Comparison of ENCODE assay signal across 8 mouse cellular contexts in the genomic region with DNA sequence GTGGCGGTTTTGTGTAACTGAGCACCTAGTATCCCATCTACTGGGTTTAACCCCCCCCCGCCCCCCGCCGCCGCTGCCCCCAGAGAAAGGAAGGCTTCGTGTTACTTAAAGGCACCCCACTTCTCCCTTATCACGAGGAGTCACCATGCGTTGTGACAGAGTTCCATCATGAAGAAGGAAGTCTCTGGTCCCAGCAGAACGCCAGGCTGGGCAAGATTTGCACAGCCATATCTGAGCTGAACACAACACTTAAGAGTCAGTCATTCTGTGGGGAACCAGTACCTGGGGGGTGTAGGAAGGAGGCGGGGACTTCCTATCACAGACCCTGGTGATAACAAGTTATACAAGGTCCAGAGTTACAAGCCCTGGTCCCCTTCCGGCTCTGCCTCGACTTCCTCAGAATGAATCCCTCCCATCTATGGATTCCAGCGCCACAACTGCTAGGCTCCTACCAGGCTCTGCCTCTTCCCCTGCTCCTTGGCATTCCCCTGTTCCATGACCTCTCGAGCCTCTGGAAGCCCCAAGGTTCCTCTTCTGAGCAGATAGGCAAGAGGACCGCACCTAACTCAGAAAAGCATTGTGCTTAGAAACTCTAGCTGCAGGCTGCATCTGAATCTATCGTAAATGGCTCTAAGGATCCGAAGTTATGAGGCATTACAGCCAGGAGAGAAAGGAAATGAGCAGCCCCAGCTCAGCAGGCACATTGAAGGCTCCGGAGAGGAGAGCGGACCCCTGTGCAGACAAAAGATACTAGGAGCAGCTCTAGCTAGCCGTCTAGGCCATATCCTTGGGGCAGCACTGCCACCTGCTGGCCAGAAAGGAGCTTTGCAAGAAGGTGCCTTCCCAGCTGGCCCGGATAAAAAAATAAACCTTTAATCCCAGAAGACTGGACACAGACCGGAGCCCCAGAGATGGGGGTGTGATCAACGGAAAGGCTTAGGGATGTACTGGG. TPM values are rescaled to one million over a fixed set of nuclear protein-coding genes. Genes with fewer than 3 reads are reported as not detected.
A peak's percentile ranks its signal among the peaks of the same experiment; 100 is the strongest.
DNase-seq lines count a peak whose midpoint lies in the region; ATAC-seq and TF ChIP-seq lines count a peak whose summit lies in the region.

No protein-coding gene starts in this region.

- H3K27ac ChIP-seq in intestine, embryonic 14.5 days (ENCODE audit: low read depth), result no peak overlapping the region
- H3K27ac ChIP-seq in intestine, embryonic 16.5 days (ENCODE audit: low read length), result no peak overlapping the region
- no peak overlapping the region for H3K27ac ChIP-seq in intestine, postnatal 0 days (ENCODE audit: low read depth, low read length)
- H3K27ac ChIP-seq in midbrain, embryonic 13.5 days, result peak overlapping the region; percentile 22; the same call in 1 of the 2 replicates

- TF ChIP-seq CTCF in intestine, postnatal 0 days (IDR thresholded peaks at IDR 0.05; ENCODE audit: low read depth), result peak; percentile 89

- no peak overlapping the region for H3K4me2 ChIP-seq in intestine, embryonic 14.5 days (ENCODE audit: low read length)
- no peak overlapping the region for H3K4me2 ChIP-seq in intestine, embryonic 16.5 days (ENCODE audit: low read depth, low read length)
- H3K4me2 ChIP-seq in intestine, postnatal 0 days (replicated peaks; ENCODE audit: low read depth), result no peak overlapping the region
- H3K4me2 ChIP-seq in midbrain, embryonic 13.5 days (replicated peaks), result 0 out of 2 replicates have a peak overlapping the region, but pooled peaks have one; percentile 10

- peak; percentile 84 for DNase-seq in intestine, embryonic 14.5 days (ENCODE audit: low spot score)
- DNase-seq in gastrocnemius, postnatal 4 days (ENCODE audit: low spot score in 2 of 2), result peak; percentile 53 to 63
- peak; percentile 62 to 68 for DNase-seq in left cerebral cortex, postnatal 36 days (ENCODE audit: low spot score in 2 of 2)
- peak; percentile 16 to 65 for DNase-seq in spleen, adult 18-20 months

- ATAC-seq in intestine, embryonic 14.5 days (replicated peaks; ENCODE audit: low FRiP score, low TSS enrichment, low read depth), result 0 out of 2 replicates have a peak, but pooled peaks have one; percentile 25
- ATAC-seq in intestine, embryonic 16.5 days, result no peak
- ATAC-seq in common myeloid progenitor, adult 5-6 weeks (replicated peaks; ENCODE audit: low read depth, poor library complexity, severe bottlenecking), result peak; percentile 82
- no peak for ATAC-seq in intestine, postnatal 0 days
- ATAC-seq in midbrain, embryonic 13.5 days, result peak; percentile 95

- no peak overlapping the region for H3K4me3 ChIP-seq in intestine, embryonic 14.5 days (ENCODE audit: low read depth, low read length)
- H3K4me3 ChIP-seq in intestine, embryonic 16.5 days (ENCODE audit: low read length), result no peak overlapping the region
- H3K4me3 ChIP-seq in intestine, postnatal 0 days (ENCODE audit: low read depth, low read length), result no peak overlapping the region
- H3K4me3 ChIP-seq in midbrain, embryonic 13.5 days (replicated peaks), result no peak overlapping the region

- no peak overlapping the region for H3K9ac ChIP-seq in intestine, embryonic 14.5 days (ENCODE audit: low read length)
- H3K9ac ChIP-seq in intestine, embryonic 16.5 days (ENCODE audit: low read depth, low read length), result no peak overlapping the region
- no peak overlapping the region for H3K9ac ChIP-seq in intestine, postnatal 0 days (ENCODE audit: low read depth, low read length)
- no peak overlapping the region; the same call in 1 of the 2 replicates for H3K9ac ChIP-seq in midbrain, embryonic 13.5 days (replicated peaks)

- no peaks in the 10 kb centered on the region for H3K4me1 ChIP-seq in intestine, embryonic 14.5 days (replicated peaks; ENCODE audit: control insufficient read depth, insufficient read depth, low read length)
- no peaks in the 10 kb centered on the region for H3K4me1 ChIP-seq in intestine, embryonic 16.5 days (ENCODE audit: control insufficient read depth, insufficient read depth, low read length)
- no peaks in the 10 kb centered on the region for H3K4me1 ChIP-seq in intestine, postnatal 0 days (replicated peaks; ENCODE audit: control insufficient read depth, insufficient read depth, low read length)
- peaks cover 5% of the 10 kb centered on the region; the same call in 1 of the 2 replicates for H3K4me1 ChIP-seq in midbrain, embryonic 13.5 days (replicated peaks)

- intact Hi-C loops in left cerebral cortex, postnatal 36 days (cut with DNase I), result loop anchor here (5.0 to 10.0 kb wide), 3 partner anchors 153 to 1335 kb away; partner anchors contain the start of gene Gria1

- H3K27me3 ChIP-seq in intestine, embryonic 14.5 days (replicated peaks; ENCODE audit: control insufficient read depth, insufficient read depth, low read length), result no peaks in the 10 kb centered on the region
- no peaks in the 10 kb centered on the region for H3K27me3 ChIP-seq in intestine, embryonic 16.5 days (replicated peaks; ENCODE audit: control insufficient read depth, insufficient read depth, low read length)
- no peaks in the 10 kb centered on the region for H3K27me3 ChIP-seq in intestine, postnatal 0 days (replicated peaks; ENCODE audit: control insufficient read depth, insufficient read depth, low read length)
- no peaks in the 10 kb centered on the region for H3K27me3 ChIP-seq in midbrain, embryonic 13.5 days

- H3K36me3 ChIP-seq in intestine, embryonic 14.5 days (ENCODE audit: control insufficient read depth, insufficient read depth, low read length), result no peaks in the 10 kb centered on the region
- H3K36me3 ChIP-seq in intestine, embryonic 16.5 days (ENCODE audit: control insufficient read depth, insufficient read depth, low read length), result no peaks in the 10 kb centered on the region
- no peaks in the 10 kb centered on the region for H3K36me3 ChIP-seq in intestine, postnatal 0 days (ENCODE audit: control insufficient read depth, insufficient read depth)
- no peaks in the 10 kb centered on the region for H3K36me3 ChIP-seq in midbrain, embryonic 13.5 days

- WGBS in intestine, embryonic 14.5 days, result 62% methylated on average over 23 of the region's 23 CpGs
- WGBS in intestine, embryonic 16.5 days, result 56% methylated on average over 23 of the region's 23 CpGs
- WGBS in intestine, postnatal 0 days, result 58% methylated on average over 23 of the region's 23 CpGs
- 55% methylated on average over 23 of the region's 23 CpGs for WGBS in midbrain, embryonic 13.5 days

- H3K9me3 ChIP-seq in intestine, embryonic 14.5 days (ENCODE audit: control insufficient read depth, low read length), result no peaks in the 10 kb centered on the region
- no peaks in the 10 kb centered on the region for H3K9me3 ChIP-seq in intestine, embryonic 16.5 days (ENCODE audit: control insufficient read depth, low read length)
- no peaks in the 10 kb centered on the region for H3K9me3 ChIP-seq in intestine, postnatal 0 days (ENCODE audit: control insufficient read depth)
- no peaks in the 10 kb centered on the region for H3K9me3 ChIP-seq in midbrain, embryonic 13.5 days

RNA-seq across cellular contexts. Expression of gene Fam114a2, which starts 51.0 kb away (rescaled TPM):
- polyA plus RNA-seq in intestine, embryonic 14.5 days (2014; fragmentation: Nextera tagmentation; extraction: Ambion mirVana), result 54.9 and 60.1 TPM in 2 replicates
- polyA plus RNA-seq in intestine, embryonic 16.5 days (2015; fragmentation: Nextera tagmentation; extraction: Ambion mirVana), result 89.6 and 90.5 TPM in 2 replicates
- 32.2 and 43.7 TPM in 2 replicates for total RNA-seq in common myeloid progenitor, adult 5-6 weeks (2017)
- 10 to 100 TPM; 36.9 to 44.9 TPM for total RNA-seq in gastrocnemius, postnatal 4 days (2021)
- polyA plus RNA-seq in intestine, postnatal 0 days (2015; fragmentation: Nextera tagmentation; extraction: Ambion mirVana), result 54.8 and 56.1 TPM in 2 replicates
- total RNA-seq in left cerebral cortex, postnatal 36 days (2021), result 10 to 100 TPM; 26.9 to 34.7 TPM
- 93.2 TPM in 2 replicates for polyA plus RNA-seq in midbrain, embryonic 13.5 days (2015; fragmentation: Nextera tagmentation; extraction: Ambion mirVana)

RNA-seq across cellular contexts. Expression of gene Mfap3, which starts 51.0 kb away (rescaled TPM):
- 42.8 and 46.2 TPM in 2 replicates for polyA plus RNA-seq in intestine, embryonic 14.5 days (2014; fragmentation: Nextera tagmentation; extraction: Ambion mirVana)
- polyA plus RNA-seq in intestine, embryonic 16.5 days (2015; fragmentation: Nextera tagmentation; extraction: Ambion mirVana), result 36.1 and 37.6 TPM in 2 replicates
- total RNA-seq in common myeloid progenitor, adult 5-6 weeks (2017), result 22.5 and 27.5 TPM in 2 replicates
- 10 to 100 TPM; 23.6 to 24.6 TPM for total RNA-seq in gastrocnemius, postnatal 4 days (2021)
- polyA plus RNA-seq in intestine, postnatal 0 days (2015; fragmentation: Nextera tagmentation; extraction: Ambion mirVana), result 30.4 and 31.9 TPM in 2 replicates
- 10 to 100 TPM; 20.9 to 26.4 TPM for total RNA-seq in left cerebral cortex, postnatal 36 days (2021)
- polyA plus RNA-seq in midbrain, embryonic 13.5 days (2015; fragmentation: Nextera tagmentation; extraction: Ambion mirVana), result 60.4 and 63.4 TPM in 2 replicates

Comparison
In these comparisons a context has a peak if more than half of its experiments do, and no peak if none do; other contexts are left out.
1. ATAC-seq: peak in intestine, embryonic 14.5 days (single experiment), common myeloid progenitor, adult 5-6 weeks (single experiment) and midbrain, embryonic 13.5 days (single experiment); none in intestine, embryonic 16.5 days (single experiment) and intestine, postnatal 0 days (single experiment).
2. Peak in every context shown above with its lines, with median percentiles within 50 percentile points of each other: DNase-seq.